Mouse (Mus musculus) megakaryocyte, adult 5-6 weeks (primary cell): Measurements from ENCODE around the gene Tecpr2. TPM values are rescaled to one million over a fixed set of nuclear protein-coding genes. Genes with fewer than 3 reads are reported as not detected.
A peak's percentile ranks its signal among the peaks of the same experiment; 100 is the strongest.
"Not testable (repeated sequence)": the region's sequence is repeated elsewhere in the genome, so short reads cannot be mapped to it uniquely, and the experiment has no call there.

ENCODE experiments used
- ATAC-seq: 2 replicates; pipeline ENCODE4 v1.8.0; 2016; ENCODE audit warnings: mild to moderate bottlenecking, inconsistent platforms; ENCODE audit not compliant: poor library complexity, severe bottlenecking
- total RNA-seq, 2 experiments: library from RNA; stranded (forward) in 1 of 2; stranded (reverse) in 1 of 2; fragments of 153-499, 151-499 nt in 1 of 2; fragments of 221-1000, 200-1000 nt in 1 of 2; gene quantifications; 2 replicates each; pipeline versions ENCODE4 v1.2.3 to v1.2.4; 2015 to 2017

The Tecpr2 gene
- total RNA-seq (2015) (3.1 and 3.7 TPM in 2 replicates), total RNA-seq (2017) (3.5 and 5.0 TPM in 2 replicates)

- ATAC-seq: peak; percentile 94
These were observed at the start of gene Tecpr2, which contains the start of gene Cinp for GRCm38 (mm10) chr12:110889036-110890020. Gene Tecpr2 (plus strand): TSS chr12:110889264. Gene Cinp (minus strand): TSS chr12:110889145.

GRCm38 (mm10) chr12:110840348-110841198, 48.5 kb upstream of the Tecpr2 start, which contains the start of gene Mok:
Gene Mok (minus strand): TSS chr12:110840939.
- ATAC-seq: peak; percentile 49

GRCm38 (mm10) chr12:110841731-110842493, 47.2 kb upstream of the Tecpr2 start:
- ATAC-seq: no peak

- ATAC-seq: peak; percentile 69
These were observed 45.6 kb upstream of the Tecpr2 start for GRCm38 (mm10) chr12:110843194-110844048.

GRCm38 (mm10) chr12:110844227-110845130, 44.6 kb upstream of the Tecpr2 start:
- peak; percentile 21 for ATAC-seq

- peak; percentile 57 for ATAC-seq
These were observed 43.8 kb upstream of the Tecpr2 start for GRCm38 (mm10) chr12:110845131-110845880.

GRCm38 (mm10) chr12:110846191-110846765, 42.8 kb upstream of the Tecpr2 start:
- no peak for ATAC-seq

- ATAC-seq: peak; percentile 55
These were observed 38.8 kb upstream of the Tecpr2 start, which contains the start of gene Zfp839 for GRCm38 (mm10) chr12:110850010-110850928. Gene Zfp839 (plus strand): TSS chr12:110850253.

- no peak for ATAC-seq
These were observed 38.2 kb upstream of the Tecpr2 start for GRCm38 (mm10) chr12:110850929-110851256.

GRCm38 (mm10) chr12:110851414-110851813, 37.6 kb upstream of the Tecpr2 start:
- ATAC-seq: peak; percentile 34; the same call in 1 of the 2 replicates

GRCm38 (mm10) chr12:110851923-110852322, 37.1 kb upstream of the Tecpr2 start:
- ATAC-seq: peak; percentile 9; the same call in 1 of the 2 replicates

GRCm38 (mm10) chr12:110854786-110855737, 34.0 kb upstream of the Tecpr2 start:
- ATAC-seq: peak; percentile 48

GRCm38 (mm10) chr12:110857196-110857595, 31.9 kb upstream of the Tecpr2 start:
- no peak for ATAC-seq

GRCm38 (mm10) chr12:110858681-110859080, 30.4 kb upstream of the Tecpr2 start:
- not testable (repeated sequence) for ATAC-seq

GRCm38 (mm10) chr12:110860293-110860692, 28.8 kb upstream of the Tecpr2 start:
- no peak for ATAC-seq
